Mouse (Mus musculus): ENCODE results near the gene Ppp4r1. TPM values are rescaled to one million over a fixed set of nuclear protein-coding genes. Genes with fewer than 3 reads are reported as not detected.

The Ppp4r1 gene
- total RNA-seq (2021) (10 to 100 TPM; 59.2 to 60.7 TPM), polyA plus RNA-seq (2012; rRNA removed) (19.1 and 24.9 TPM in 2 replicates)
- long read RNA-seq, transcript Ppp4r1-201 (20 exons, 3,850 nt), result minor isoform, 5 of 30 reads
- long read RNA-seq, transcript Ppp4r1-204 (20 exons, 3,784 nt), result major isoform, 8 of 30 reads
- long read RNA-seq, partial matches to known transcripts, result 10 of 30 reads
- long read RNA-seq, other reads (novel, unspliced or antisense), result 7 of 30 reads

GRCm38 (mm10) chr17:65782551-65783141 is at the start of gene Ppp4r1:
Ppp4r1 (plus strand) TSS chr17:65782573.
- DNase-seq, result peak; percentile 91

- no peak for DNase-seq
Measured at GRCm38 (mm10) chr17:65732666-65733065, 49.7 kb upstream of the Ppp4r1 start.

GRCm38 (mm10) chr17:65735088-65735487 is 47.3 kb upstream of the Ppp4r1 start:
- DNase-seq, result no peak

GRCm38 (mm10) chr17:65737175-65737574 is 45.2 kb upstream of the Ppp4r1 start:
- peak; percentile 70 for DNase-seq

- DNase-seq, result peak; percentile 86
Measured at GRCm38 (mm10) chr17:65737622-65738021, 44.8 kb upstream of the Ppp4r1 start.

- peak; percentile 40 for DNase-seq
Measured at GRCm38 (mm10) chr17:65739874-65740725, 42.3 kb upstream of the Ppp4r1 start.

- DNase-seq, result no peak
Measured at GRCm38 (mm10) chr17:65741565-65741964, 40.8 kb upstream of the Ppp4r1 start.

- DNase-seq, result no peak
Measured at GRCm38 (mm10) chr17:65742245-65742905, 40.0 kb upstream of the Ppp4r1 start.

GRCm38 (mm10) chr17:65742969-65743368 is 39.4 kb upstream of the Ppp4r1 start:
- DNase-seq, result no peak

GRCm38 (mm10) chr17:65743664-65744330 is 38.6 kb upstream of the Ppp4r1 start:
- DNase-seq, result no peak

GRCm38 (mm10) chr17:65746314-65746713 is 36.1 kb upstream of the Ppp4r1 start:
- no peak for DNase-seq

- DNase-seq, result no peak
Measured at GRCm38 (mm10) chr17:65748997-65749396, 33.4 kb upstream of the Ppp4r1 start.

- DNase-seq, result no peak
Measured at GRCm38 (mm10) chr17:65749803-65750202, 32.6 kb upstream of the Ppp4r1 start.

- DNase-seq, result no peak
Measured at GRCm38 (mm10) chr17:65750301-65750700, 32.1 kb upstream of the Ppp4r1 start.

GRCm38 (mm10) chr17:65753130-65753529 is 29.2 kb upstream of the Ppp4r1 start:
- no peak for DNase-seq

GRCm38 (mm10) chr17:65755857-65756256 is 26.5 kb upstream of the Ppp4r1 start:
- DNase-seq, result no peak

GRCm38 (mm10) chr17:65757150-65757549 is 25.2 kb upstream of the Ppp4r1 start:
- DNase-seq, result no peak

- DNase-seq, result no peak
Measured at GRCm38 (mm10) chr17:65763221-65763620, 19.2 kb upstream of the Ppp4r1 start.

- DNase-seq, result no peak
Measured at GRCm38 (mm10) chr17:65768486-65768885, 13.9 kb upstream of the Ppp4r1 start.

GRCm38 (mm10) chr17:65770982-65771915 is 11.1 kb upstream of the Ppp4r1 start:
- peak; percentile 48 for DNase-seq

All from adrenal gland, adult 2 months (tissue).